Mouse (Mus musculus) kidney, postnatal 0 days (tissue): ENCODE measurements around the gene Ddx47. TPM values are rescaled to one million over a fixed set of nuclear protein-coding genes. Genes with fewer than 3 reads are reported as not detected.

ENCODE experiments used
- ATAC-seq: fragments of 200-750 bp; cut with Nextera tagmentation; replicated peaks from 2 replicates; pipeline ENCODE4 v1.8.0; 2017; ENCODE audit warnings: low read depth, moderate number of reproducible peaks, moderate TSS enrichment, moderate library complexity; ENCODE audit not compliant: low FRiP score
- DNase-seq: peaks from one replicate; pipeline ENCODE4 v3.0.0-alpha.2; 2016; ENCODE audit warnings: low spot score
- H3K27ac ChIP-seq: fragments of 300-500 bp; sonication (generic); 2 replicates; pipeline ENCODE4 v1.5.1; 2014; ENCODE audit warnings: mild to moderate bottlenecking
- H3K27me3 ChIP-seq: fragments of 300-500 bp; sonication (generic); 2 replicates; pipeline ENCODE4 v1.6.1; 2014; ENCODE audit warnings: low read length, mixed read lengths; ENCODE audit not compliant: insufficient read depth
- H3K36me3 ChIP-seq: fragments of 300-500 bp; sonication (generic); 2 replicates; pipeline ENCODE4 v1.6.1; 2014; ENCODE audit warnings: low read length, mixed read lengths; ENCODE audit not compliant: insufficient read depth
- H3K4me1 ChIP-seq: fragments of 300-500 bp; sonication (generic); replicated peaks from 2 replicates; pipeline ENCODE4 v1.6.1; 2014; ENCODE audit warnings: antibody characterized with exemption, low read length, mixed read lengths; ENCODE audit not compliant: insufficient read depth
- H3K4me2 ChIP-seq: fragments of 300-500 bp; sonication (generic); 2 replicates; pipeline ENCODE4 v1.6.1; 2014; ENCODE audit warnings: mild to moderate bottlenecking, low read length, moderate library complexity, mixed read lengths
- H3K4me3 ChIP-seq: fragments of 300-500 bp; sonication (generic); replicated peaks from 2 replicates; pipeline ENCODE4 v1.5.1; 2014; ENCODE audit warnings: low read depth, low read length
- H3K9ac ChIP-seq: fragments of 300-500 bp; sonication (generic); 2 replicates; pipeline ENCODE4 v1.6.1; 2014; ENCODE audit warnings: low read depth, low read length
- H3K9me3 ChIP-seq: fragments of 300-500 bp; sonication (generic); replicated peaks from 2 replicates; pipeline ENCODE4 v1.6.1; 2016; ENCODE audit warnings: low read length, inconsistent platforms, mixed read lengths
- CTCF ChIP-seq: IDR thresholded peaks from 2 replicates; pipeline ENCODE4 v1.5.1; 2016; ENCODE audit warnings: antibody characterized with exemption, low read depth, mild to moderate bottlenecking, moderate library complexity
- WGBS: fragments of 180-500 bp; shearing (Covaris S2); extraction: QIAGEN DNeasy Blood & Tissue Kit; methylation state at CpG from one replicate; pipeline ENCODE4 v1.1.7; 2014; 5-methylcytosine and 5-hydroxymethylcytosine counted together
- polyA plus RNA-seq: library from polyadenylated mRNA; unstranded; fragments of >200 nt; fragmentation: Nextera tagmentation; extraction: Ambion mirVana; gene quantifications from 2 replicates; pipeline ENCODE4 v1.2.1, GENCODE M21; 2015

The Ddx47 gene
- polyA plus RNA-seq, 1 experiment from 2014 or later: 85.9 TPM

GRCm38 (mm10) chr6:135060728-135061127, 49.3 kb downstream of the Ddx47 start:
- TF ChIP-seq CTCF: no peak
- ATAC-seq (no peak), DNase-seq (no peak)
- 93% methylated on average over 4 of the region's 4 CpGs for WGBS
- no peak overlapping the region for H3K9ac ChIP-seq
- H3K36me3 ChIP-seq: no peaks in the 10 kb centered on the region
- no peaks in the 10 kb centered on the region for H3K9me3 ChIP-seq
- H3K4me3 ChIP-seq: no peak overlapping the region
- no peak overlapping the region for H3K27ac ChIP-seq
- peaks cover 2% of the 10 kb centered on the region; the same call in 1 of the 2 replicates for H3K4me1 ChIP-seq
- H3K4me2 ChIP-seq: no peak overlapping the region
- no peaks in the 10 kb centered on the region for H3K27me3 ChIP-seq

- Histone ChIP-seq H3K27ac (no peak overlapping the region), H3K36me3 (no peaks in the 10 kb centered on the region), H3K4me1 (peaks cover 7% of the 10 kb centered on the region), H3K27me3 (no peaks in the 10 kb centered on the region), H3K9me3 (no peaks in the 10 kb centered on the region), H3K9ac (no peak overlapping the region), H3K4me2 (peak overlapping the region; percentile 78; the same call in 1 of the 2 replicates), H3K4me3 (no peak overlapping the region)
- WGBS: 72% methylated on average over 12 of the region's 12 CpGs
- no peak for TF ChIP-seq CTCF
- DNase-seq (no peak), ATAC-seq (no peak)
These were observed 53.2 kb downstream of the Ddx47 start for GRCm38 (mm10) chr6:135064621-135065020.

- no peak for TF ChIP-seq CTCF
- peak within 1 kb of the TSS; percentile 78 for H3K4me2 ChIP-seq
These were observed 54.0 kb downstream of the Ddx47 start, which contains the start of gene Gprc5a for GRCm38 (mm10) chr6:135065236-135065957. Gene Gprc5a, plus strand, starts transcription at chr6:135065651.

GRCm38 (mm10) chr6:135066795-135067445, 55.5 kb downstream of the Ddx47 start:
- H3K4me3 ChIP-seq: 0 out of 2 replicates have a peak overlapping the region, but pooled peaks have one; percentile 5
- ATAC-seq: no peak
- H3K4me1 ChIP-seq: peaks cover 11% of the 10 kb centered on the region
- TF ChIP-seq CTCF: no peak
- no peak for DNase-seq
- H3K9ac ChIP-seq: no peak overlapping the region
- H3K27ac ChIP-seq: no peak overlapping the region
- no peaks in the 10 kb centered on the region for H3K36me3 ChIP-seq
- 36% methylated on average over 6 of the region's 6 CpGs for WGBS
- H3K27me3 ChIP-seq: no peaks in the 10 kb centered on the region
- peak overlapping the region; percentile 78 for H3K4me2 ChIP-seq
- H3K9me3 ChIP-seq: no peaks in the 10 kb centered on the region

More at GRCm38 (mm10) chr6:135065236-135065957, 54.0 kb downstream of the Ddx47 start, which contains the start of gene Gprc5a:
- H3K36me3 ChIP-seq: no peaks in the 10 kb centered on the region
- peak within 1 kb of the TSS; percentile 63 for H3K9ac ChIP-seq
- H3K4me3 ChIP-seq: peak within 1 kb of the TSS; percentile 54
- ATAC-seq (peak; percentile 88), DNase-seq (peak; percentile 87)
- no peaks in the 10 kb centered on the region for H3K27me3 ChIP-seq
- H3K4me1 ChIP-seq: peaks cover 7% of the 10 kb centered on the region
- H3K27ac ChIP-seq: peak within 1 kb of the TSS; percentile 73
- under 1% methylated on average over 44 of the region's 44 CpGs for WGBS
- H3K9me3 ChIP-seq: no peaks in the 10 kb centered on the region

- Histone ChIP-seq H3K4me2 (no peak overlapping the region), H3K27ac (no peak overlapping the region), H3K27me3 (no peaks in the 10 kb centered on the region), H3K9me3 (no peaks in the 10 kb centered on the region), H3K9ac (no peak overlapping the region), H3K4me1 (peaks cover 11% of the 10 kb centered on the region), H3K4me3 (no peak overlapping the region), H3K36me3 (no peaks in the 10 kb centered on the region)
- WGBS: 71% methylated on average over 5 of the region's 5 CpGs
- TF ChIP-seq CTCF: no peak
- no peak for ATAC-seq
- no peak for DNase-seq
These were observed 56.8 kb downstream of the Ddx47 start for GRCm38 (mm10) chr6:135068221-135068620.

GRCm38 (mm10) chr6:135069856-135070255, 58.4 kb downstream of the Ddx47 start:
- Histone ChIP-seq H3K4me1 (peaks cover 11% of the 10 kb centered on the region), H3K27ac (no peak overlapping the region), H3K4me3 (no peak overlapping the region), H3K4me2 (no peak overlapping the region), H3K27me3 (no peaks in the 10 kb centered on the region), H3K9ac (no peak overlapping the region), H3K36me3 (no peaks in the 10 kb centered on the region), H3K9me3 (no peaks in the 10 kb centered on the region)
- ATAC-seq: no peak
- no peak for DNase-seq
- TF ChIP-seq CTCF: no peak
- WGBS: 47% methylated on average over 6 of the region's 6 CpGs
